Mouse (Mus musculus): ENCODE results near the gene Fancc.
"Not testable (repeated sequence)": the region's sequence is repeated elsewhere in the genome, so short reads cannot be mapped to it uniquely, and the experiment has no call there.

The Fancc gene

GRCm38 (mm10) chr13:63315777-63316176 lies 181.3 kb downstream of the Fancc start:
- no peak for DNase-seq (ENCODE audit: low spot score)

GRCm38 (mm10) chr13:63315111-63315510 lies 182.0 kb downstream of the Fancc start:
- not testable (repeated sequence) for DNase-seq (ENCODE audit: low spot score)

- DNase-seq (ENCODE audit: low spot score): no peak
Measured at GRCm38 (mm10) chr13:63314608-63314920, 182.5 kb downstream of the Fancc start.

DNA sequence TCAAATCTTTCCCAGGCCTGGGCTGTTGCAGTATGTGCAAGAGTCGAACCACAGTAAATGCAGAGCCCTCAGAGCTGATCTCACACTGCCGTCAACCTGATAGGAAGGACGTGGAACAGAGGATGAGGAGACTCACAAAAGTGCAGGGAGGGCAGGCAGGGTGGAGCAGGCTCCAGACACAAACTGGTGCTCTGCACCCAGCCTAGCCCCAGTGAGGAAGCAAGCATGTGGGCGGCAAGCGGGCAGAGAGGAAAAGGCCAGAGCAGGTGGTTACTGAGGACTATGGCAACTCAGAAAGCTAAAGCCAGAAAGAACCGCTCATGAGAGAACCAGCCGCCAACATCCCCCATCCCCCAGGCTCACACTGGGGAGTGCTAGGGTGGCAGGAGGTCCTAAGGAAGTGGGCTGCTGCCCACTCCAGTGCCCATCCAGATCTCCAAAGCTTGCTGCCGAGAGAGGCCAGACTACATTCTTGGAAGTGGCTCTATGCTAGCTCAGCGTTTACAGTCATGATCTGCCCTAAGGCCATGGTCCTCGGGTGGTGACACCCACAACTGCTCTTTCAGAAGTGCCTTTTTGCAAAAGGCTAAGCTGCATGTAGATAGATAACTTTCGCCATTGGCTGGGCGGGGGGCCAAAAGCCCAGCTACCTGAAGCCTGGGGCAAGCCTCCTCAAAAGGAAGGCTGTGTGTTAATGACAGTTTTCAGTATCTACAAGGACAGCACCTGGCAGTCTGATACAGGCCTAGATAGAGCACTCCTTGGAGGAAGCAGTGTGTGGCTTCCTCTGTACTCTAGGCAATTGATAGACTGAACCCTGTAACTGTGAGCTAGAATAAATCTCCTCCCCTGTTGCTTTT lies 183.1 kb downstream of the Fancc start:
- no peak for DNase-seq (ENCODE audit: low spot score)

DNA sequence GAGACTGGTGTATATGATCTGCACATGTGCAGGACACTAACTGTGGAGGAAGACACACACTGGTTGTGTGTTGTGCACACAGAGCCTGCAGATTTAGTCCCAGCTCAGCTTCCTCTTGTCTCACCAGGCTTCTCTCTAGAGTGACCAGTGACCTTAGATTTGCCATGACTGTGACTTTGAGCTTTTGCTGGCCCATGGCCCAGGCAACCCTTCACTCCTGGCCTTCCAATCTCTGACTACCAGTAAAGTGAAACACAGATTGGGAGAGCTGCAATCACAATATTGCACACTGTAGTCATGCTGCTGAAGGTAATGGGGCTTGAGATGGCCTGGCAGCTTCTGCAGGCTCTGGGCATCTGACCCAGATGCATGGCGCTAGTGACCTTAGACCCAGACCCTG lies 183.8 kb downstream of the Fancc start:
- DNase-seq (ENCODE audit: low spot score): no peak

- DNase-seq (ENCODE audit: low spot score): no peak
Measured at GRCm38 (mm10) chr13:63311156-63311555, 185.9 kb downstream of the Fancc start.

- no peak for DNase-seq (ENCODE audit: low spot score)
Measured at GRCm38 (mm10) chr13:63309563-63309962, 187.5 kb downstream of the Fancc start.

DNA sequence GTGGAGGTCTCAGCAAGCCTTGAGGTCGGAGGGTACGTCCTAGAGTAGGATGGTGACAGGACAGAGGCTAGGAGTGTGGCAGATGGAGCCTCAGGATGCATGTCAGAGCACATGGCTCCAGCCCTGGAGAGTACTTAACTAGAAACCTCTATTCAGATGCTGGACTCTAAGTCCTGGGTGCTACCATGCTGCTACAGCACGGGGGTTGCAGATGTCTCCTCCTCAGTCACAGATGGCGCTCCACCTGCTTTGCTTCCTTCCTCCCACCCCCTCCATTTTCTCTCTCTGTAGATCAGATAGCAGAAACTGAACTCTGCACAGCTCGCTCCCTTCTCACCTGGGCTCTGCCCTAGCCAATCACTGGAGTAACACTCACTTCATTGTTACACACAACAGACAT lies 190.3 kb downstream of the Fancc start:
- no peak for DNase-seq (ENCODE audit: low spot score)

DNA sequence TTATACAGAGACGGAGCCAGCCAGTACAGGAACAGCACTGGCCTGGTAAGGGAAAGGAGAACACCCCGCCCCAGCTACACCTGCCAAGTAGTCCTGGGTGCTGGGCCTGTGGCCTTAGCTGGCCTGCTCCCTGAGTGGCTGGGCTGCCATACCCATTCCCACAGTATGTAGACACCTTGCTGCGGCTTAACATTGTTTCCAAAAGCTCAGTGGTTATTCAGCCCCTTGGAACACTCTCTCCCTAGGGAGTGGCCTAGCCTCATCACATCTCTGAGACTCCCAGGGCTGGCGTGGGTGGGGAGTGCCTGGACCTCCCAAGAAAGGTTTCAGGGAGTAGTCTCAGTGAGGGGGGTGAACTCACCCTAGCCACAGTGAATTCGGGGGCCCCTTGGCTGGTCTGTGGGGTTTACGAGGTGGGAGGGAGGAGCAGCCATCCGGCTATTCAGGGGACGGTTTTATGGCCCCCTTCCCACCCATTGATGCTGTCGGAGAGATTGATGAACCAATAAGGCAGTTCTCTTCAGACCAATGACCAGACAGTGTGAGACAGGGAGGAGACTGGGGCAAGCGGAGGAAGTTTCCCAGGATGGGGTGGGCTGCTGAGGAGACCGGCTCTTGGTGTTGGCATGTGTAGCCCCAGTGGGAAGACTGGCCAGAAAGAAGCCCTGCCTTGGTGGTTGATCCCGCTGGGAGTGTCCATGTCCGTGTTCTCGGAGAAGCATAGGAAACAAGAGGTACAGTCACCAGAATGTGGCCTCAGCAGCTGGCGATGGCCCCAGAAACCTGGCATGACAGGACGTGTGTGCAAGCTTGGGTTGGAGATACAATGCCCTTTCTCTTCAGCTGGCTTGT lies 191.7 kb downstream of the Fancc start:
- no peak for DNase-seq (ENCODE audit: low spot score)

DNA sequence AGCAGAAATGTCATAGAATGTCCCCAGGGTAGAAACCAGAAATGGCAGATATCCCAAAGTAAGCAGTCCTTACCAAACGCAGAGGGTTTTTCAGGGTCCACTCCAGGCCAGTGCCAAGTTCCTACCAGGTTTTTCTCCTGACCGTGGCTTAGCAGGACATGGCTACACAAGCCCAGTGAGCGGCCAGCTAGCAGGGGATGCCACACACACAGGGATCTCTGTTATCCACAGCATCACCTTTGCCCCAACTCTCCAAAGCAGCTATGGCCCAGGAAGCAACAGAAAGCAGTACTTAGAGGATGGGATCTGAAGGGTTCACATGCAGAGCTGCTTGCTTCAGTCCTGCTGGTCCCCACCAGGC lies 192.3 kb downstream of the Fancc start:
- no peak for DNase-seq (ENCODE audit: low spot score)

DNA sequence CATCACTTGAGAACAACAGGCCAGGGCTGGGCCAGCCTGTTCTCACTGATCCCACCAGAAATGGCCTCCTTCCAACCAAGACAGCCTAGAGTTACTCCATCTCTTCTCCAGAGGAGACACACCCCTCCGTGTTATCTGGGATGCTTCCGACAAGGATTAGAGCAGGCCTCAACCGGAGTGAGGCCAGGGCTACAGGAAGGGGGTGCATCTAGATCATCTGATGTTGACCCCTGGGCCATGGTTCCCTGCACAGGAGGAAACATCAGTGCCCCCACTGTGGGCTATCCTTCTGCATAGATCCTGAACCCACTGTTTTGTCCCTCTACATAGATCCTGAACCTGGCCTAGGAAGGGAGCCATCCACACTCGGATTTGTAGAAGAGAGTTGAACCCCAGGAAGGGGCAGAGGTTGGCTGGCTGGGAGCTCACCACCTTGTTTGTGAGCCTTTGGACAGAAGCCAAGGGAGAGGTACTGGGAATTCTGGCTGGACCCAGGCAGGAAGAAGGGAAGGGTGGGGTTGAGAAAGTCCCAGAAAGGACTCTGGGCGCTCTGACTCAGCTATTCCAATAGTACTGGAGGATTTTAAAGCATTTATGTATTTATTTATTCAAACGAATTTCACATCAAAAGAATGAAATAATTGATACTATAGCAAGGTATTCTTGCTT lies 192.8 kb downstream of the Fancc start:
- DNase-seq (ENCODE audit: low spot score): no peak

DNA sequence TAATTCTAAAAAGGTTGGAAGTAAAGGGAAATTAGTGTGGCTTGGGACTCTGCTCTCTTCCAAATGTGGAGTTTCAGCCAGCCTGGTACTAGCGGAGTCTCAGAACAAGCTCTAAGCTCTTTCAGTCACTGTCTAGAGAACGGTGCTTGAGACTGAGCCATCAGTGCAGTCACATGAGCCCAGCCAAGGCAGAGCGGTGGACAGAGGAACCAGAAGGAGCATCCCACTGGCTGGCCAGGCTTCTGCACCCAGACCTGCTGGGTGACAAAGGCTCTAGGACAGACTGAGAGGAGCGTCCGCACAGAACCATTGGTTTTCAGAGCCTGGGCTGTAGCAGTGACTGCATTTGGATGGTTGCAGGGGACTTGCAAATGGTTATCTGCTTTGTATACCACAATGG lies 194.7 kb downstream of the Fancc start:
- DNase-seq (ENCODE audit: low spot score): no peak

- no peak for DNase-seq (ENCODE audit: low spot score)
Measured at GRCm38 (mm10) chr13:63301764-63302209, 195.3 kb downstream of the Fancc start.

DNA sequence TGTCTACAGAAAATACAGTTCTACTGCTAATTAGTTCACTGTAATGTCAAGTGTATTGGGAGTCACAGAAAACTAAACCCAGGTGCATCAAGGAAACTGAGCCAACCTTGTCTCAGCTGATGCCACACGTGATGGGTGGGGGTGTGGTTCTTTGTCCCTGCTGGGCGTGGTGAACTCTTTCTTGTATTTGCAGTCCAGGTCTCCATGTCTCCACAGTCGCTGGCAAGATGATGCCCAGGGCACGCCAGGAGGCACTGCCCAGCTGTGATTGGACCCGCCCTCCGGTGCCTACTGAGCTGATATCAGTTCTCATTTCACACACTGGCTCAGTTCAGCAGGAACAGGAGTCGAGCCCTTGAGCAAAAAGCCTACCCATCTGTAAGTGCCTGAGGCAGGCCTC lies 196.1 kb downstream of the Fancc start:
- DNase-seq (ENCODE audit: low spot score): no peak

DNA sequence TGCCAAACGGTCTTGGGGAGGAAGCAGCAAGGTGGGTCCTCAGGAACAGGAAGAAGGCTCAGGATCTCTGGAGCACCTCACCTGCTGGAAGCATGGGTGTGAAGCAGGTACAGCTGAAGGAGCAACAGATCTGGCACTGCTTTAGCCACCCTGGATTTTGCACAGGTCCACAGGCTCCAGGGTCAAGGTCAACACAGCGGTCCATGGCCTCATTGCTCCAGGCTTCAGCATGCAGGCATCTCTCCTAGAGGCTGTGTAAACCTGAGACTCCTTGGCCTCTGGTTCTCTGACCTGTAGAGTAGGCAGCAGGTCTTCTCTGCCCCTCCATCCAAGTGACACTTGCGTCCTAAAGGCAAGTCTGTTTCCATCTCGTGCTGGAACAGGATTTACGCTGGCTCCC lies 198.1 kb downstream of the Fancc start:
- no peak for DNase-seq (ENCODE audit: low spot score)

DNA sequence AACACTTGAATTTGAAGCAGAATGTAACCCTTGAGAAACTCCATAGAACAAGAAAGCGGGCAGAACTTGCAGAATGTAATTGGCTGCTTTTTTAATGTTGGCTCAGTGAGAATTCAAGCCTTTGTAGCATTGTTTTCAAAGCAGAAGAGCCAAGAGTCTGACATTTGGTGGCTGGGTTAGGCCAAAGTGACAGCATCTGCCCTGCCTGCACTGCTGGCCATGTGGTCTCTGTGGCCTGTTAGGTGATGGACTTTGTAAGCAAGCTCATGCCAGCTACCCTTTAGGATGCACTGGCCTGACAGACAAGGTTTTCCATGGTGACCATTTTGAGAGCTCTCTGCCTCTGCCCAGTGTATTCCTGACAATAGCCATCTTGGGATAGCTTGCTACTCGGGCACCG lies 199.1 kb downstream of the Fancc start:
- no peak for DNase-seq (ENCODE audit: low spot score)

GRCm38 (mm10) chr13:63297003-63297402 lies 200.1 kb downstream of the Fancc start:
- DNase-seq (ENCODE audit: low spot score): no peak

DNA sequence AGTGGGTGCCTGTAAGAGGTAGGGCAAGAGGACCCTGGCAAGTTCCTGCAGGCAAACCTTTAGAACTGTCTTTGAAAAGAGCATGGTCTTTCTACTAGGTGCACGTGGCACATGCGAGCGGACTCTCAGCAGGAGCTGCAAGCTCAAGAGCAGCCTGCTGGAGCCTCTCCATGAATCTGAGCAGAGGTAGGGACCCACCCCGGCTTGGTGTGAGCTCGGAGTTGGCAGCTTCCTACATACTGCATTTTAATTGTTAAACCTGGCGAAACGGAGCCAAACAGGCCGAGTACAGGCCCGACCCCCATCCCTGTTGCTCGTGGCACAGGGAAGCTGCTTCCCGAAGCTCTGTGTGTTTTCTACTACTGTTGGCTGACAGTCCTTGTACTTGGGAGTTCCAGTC lies 200.8 kb downstream of the Fancc start:
- no peak for DNase-seq (ENCODE audit: low spot score)

- no peak for DNase-seq (ENCODE audit: low spot score)
Measured at GRCm38 (mm10) chr13:63294359-63295193, 202.5 kb downstream of the Fancc start.

- DNase-seq (ENCODE audit: low spot score): no peak
Measured at GRCm38 (mm10) chr13:63293647-63294046, 203.4 kb downstream of the Fancc start.

- no peak for DNase-seq (ENCODE audit: low spot score)
Measured at GRCm38 (mm10) chr13:63291016-63291415, 206.1 kb downstream of the Fancc start.

DNA sequence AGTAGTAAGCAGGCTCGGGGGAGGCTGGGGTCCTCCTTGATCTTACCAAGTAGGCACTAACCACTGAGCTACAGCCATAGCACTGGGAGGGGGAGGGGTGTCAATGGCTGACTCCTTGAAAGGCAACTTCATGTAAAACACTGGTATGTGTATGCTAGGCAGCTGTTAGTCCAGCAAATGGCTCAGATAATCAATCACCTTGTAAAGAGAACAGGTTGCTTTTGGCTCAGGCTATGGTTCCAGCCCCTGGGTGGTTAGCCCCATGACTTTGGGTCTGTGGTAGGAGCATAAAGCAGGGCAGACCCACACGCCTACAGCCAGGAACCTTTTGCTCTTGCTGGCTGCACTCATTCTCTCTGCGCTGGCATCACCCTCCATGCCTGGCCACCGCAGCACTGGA lies 207.0 kb downstream of the Fancc start:
- DNase-seq (ENCODE audit: low spot score): no peak
